Mouse (Mus musculus) lung, embryonic 14.5 days (tissue): Measurements from ENCODE around the gene Brk1. TPM values are rescaled to one million over a fixed set of nuclear protein-coding genes. Genes with fewer than 3 reads are reported as not detected.
A peak's percentile ranks its signal among the peaks of the same experiment; 100 is the strongest.

Experiments used
- ATAC-seq: fragments of 200-750 bp; cut with Nextera tagmentation; 2 replicates; pipeline ENCODE4 v1.8.0; 2017; ENCODE audit warnings: mild to moderate bottlenecking, moderate TSS enrichment, moderate library complexity; ENCODE audit not compliant: insufficient read depth
- DNase-seq: peaks from one replicate; pipeline ENCODE4 v3.0.0-alpha.2; 2015
- H3K27ac ChIP-seq: fragments of 300-500 bp; sonication (generic); 2 replicates; pipeline ENCODE4 v1.5.1; 2014; ENCODE audit warnings: low read depth, mild to moderate bottlenecking, moderate library complexity
- H3K27me3 ChIP-seq: fragments of 300-500 bp; sonication (generic); 2 replicates; pipeline ENCODE4 v1.6.1; 2014; ENCODE audit warnings: low read length, control low read depth; ENCODE audit not compliant: insufficient read depth
- H3K36me3 ChIP-seq: fragments of 300-500 bp; sonication (generic); 2 replicates; pipeline ENCODE4 v1.6.1; 2014; ENCODE audit warnings: control low read depth; ENCODE audit not compliant: insufficient read depth
- H3K4me1 ChIP-seq: fragments of 300-500 bp; sonication (generic); 2 replicates; pipeline ENCODE4 v1.6.1; 2014; ENCODE audit warnings: antibody characterized with exemption, control low read depth; ENCODE audit not compliant: insufficient read depth
- H3K4me2 ChIP-seq: fragments of 300-500 bp; sonication (generic); 2 replicates; pipeline ENCODE4 v1.6.1; 2014; ENCODE audit warnings: mild to moderate bottlenecking
- H3K4me3 ChIP-seq: fragments of 300-500 bp; sonication (generic); 2 replicates; pipeline ENCODE4 v1.5.1; 2014; ENCODE audit warnings: low read depth, low read length
- H3K9ac ChIP-seq: fragments of 300-500 bp; sonication (generic); 2 replicates; pipeline ENCODE4 v1.6.1; 2014
- H3K9me3 ChIP-seq: fragments of 300-500 bp; sonication (generic); 2 replicates; pipeline ENCODE4 v1.6.1; 2016; ENCODE audit warnings: low read depth, low read length, control low read depth
- CTCF ChIP-seq: IDR thresholded peaks from 2 replicates; pipeline ENCODE4 v1.5.1; 2016; ENCODE audit warnings: antibody characterized with exemption, low read depth
- WGBS: fragments of 180-500 bp; shearing (Covaris S2); extraction: QIAGEN DNeasy Blood & Tissue Kit; methylation state at CpG from one replicate; pipeline ENCODE4 v1.1.7; 2014; 5-methylcytosine and 5-hydroxymethylcytosine counted together
- polyA plus RNA-seq: library from polyadenylated mRNA; unstranded; fragments of >200 nt; fragmentation: Nextera tagmentation; extraction: Ambion mirVana; gene quantifications from 2 replicates; pipeline ENCODE4 v1.2.1, GENCODE M21; 2014

The Brk1 gene
- 227 and 239 TPM in 2 replicates for polyA plus RNA-seq

- TF ChIP-seq CTCF, result peak; percentile 63; the same call in 1 of the 2 replicates
- peak within 1 kb of the TSS; percentile 94 for H3K4me3 ChIP-seq
- H3K36me3 ChIP-seq, result peaks cover 4% of the 10 kb centered on the region; the same call in 1 of the 2 replicates
- H3K9ac ChIP-seq, result peak within 1 kb of the TSS; percentile 91
- peak; percentile 94 for ATAC-seq
- under 1% methylated on average over 65 of the region's 65 CpGs for WGBS
- H3K4me2 ChIP-seq, result peak within 1 kb of the TSS; percentile 91
- H3K4me1 ChIP-seq, result no peaks in the 10 kb centered on the region; the same call in 1 of the 2 replicates
- H3K9me3 ChIP-seq, result no peaks in the 10 kb centered on the region
- peak within 1 kb of the TSS; percentile 87 for H3K27ac ChIP-seq
- H3K27me3 ChIP-seq, result no peaks in the 10 kb centered on the region
- DNase-seq, result peak; percentile 95
Observed at GRCm38 (mm10) chr6:113604432-113605223, at the start of gene Brk1. TSS of gene Brk1 (plus strand) at chr6:113604772.

- WGBS, result 75% methylated on average over 6 of the region's 6 CpGs
- Histone ChIP-seq H3K9ac (no peak overlapping the region), H3K27ac (no peak overlapping the region), H3K9me3 (no peaks in the 10 kb centered on the region), H3K4me1 (no peaks in the 10 kb centered on the region), H3K4me3 (no peak overlapping the region), H3K27me3 (no peaks in the 10 kb centered on the region), H3K36me3 (peaks cover 36% of the 10 kb centered on the region), H3K4me2 (no peak overlapping the region)
- ATAC-seq (no peak), DNase-seq (no peak)
- TF ChIP-seq CTCF, result no peak
Observed at GRCm38 (mm10) chr6:113559736-113560135, 44.8 kb upstream of the Brk1 start.

GRCm38 (mm10) chr6:113564557-113564956, 40.0 kb upstream of the Brk1 start:
- H3K4me3 ChIP-seq, result no peak overlapping the region
- no peak for ATAC-seq
- H3K9ac ChIP-seq, result no peak overlapping the region
- no peaks in the 10 kb centered on the region for H3K27me3 ChIP-seq
- no peaks in the 10 kb centered on the region for H3K4me1 ChIP-seq
- WGBS, result 71% methylated on average over 1 of the region's 1 CpGs
- TF ChIP-seq CTCF, result no peak
- DNase-seq, result peak; percentile 71
- H3K4me2 ChIP-seq, result no peak overlapping the region
- peaks cover 47% of the 10 kb centered on the region; the same call in 1 of the 2 replicates for H3K36me3 ChIP-seq
- no peaks in the 10 kb centered on the region for H3K9me3 ChIP-seq
- no peak overlapping the region for H3K27ac ChIP-seq

- Histone ChIP-seq H3K9me3 (no peaks in the 10 kb centered on the region), H3K4me3 (no peak overlapping the region), H3K9ac (no peak overlapping the region), H3K27ac (no peak overlapping the region), H3K27me3 (no peaks in the 10 kb centered on the region), H3K4me2 (no peak overlapping the region), H3K4me1 (no peaks in the 10 kb centered on the region), H3K36me3 (peaks cover 32% of the 10 kb centered on the region; the same call in 1 of the 2 replicates)
- WGBS, result 93% methylated on average over 6 of the region's 6 CpGs
- TF ChIP-seq CTCF, result no peak
- DNase-seq, result no peak
- no peak for ATAC-seq
Observed at GRCm38 (mm10) chr6:113576044-113576443, 28.5 kb upstream of the Brk1 start.

GRCm38 (mm10) chr6:113579306-113579705, 25.3 kb upstream of the Brk1 start:
- TF ChIP-seq CTCF, result no peak
- 89% methylated on average over 3 of the region's 3 CpGs for WGBS
- ATAC-seq, result no peak

GRCm38 (mm10) chr6:113583023-113583422, 21.5 kb upstream of the Brk1 start:
- no peak overlapping the region for H3K27ac ChIP-seq
- H3K9me3 ChIP-seq, result no peaks in the 10 kb centered on the region
- H3K36me3 ChIP-seq, result peaks cover 11% of the 10 kb centered on the region; the same call in 1 of the 2 replicates
- H3K4me1 ChIP-seq, result no peaks in the 10 kb centered on the region
- no peaks in the 10 kb centered on the region for H3K27me3 ChIP-seq
- TF ChIP-seq CTCF, result no peak
- 86% methylated on average over 4 of the region's 4 CpGs for WGBS
- no peak overlapping the region for H3K4me2 ChIP-seq
- H3K4me3 ChIP-seq, result no peak overlapping the region
- ATAC-seq, result no peak
- DNase-seq, result no peak
- H3K9ac ChIP-seq, result no peak overlapping the region

More at GRCm38 (mm10) chr6:113579306-113579705, 25.3 kb upstream of the Brk1 start:
- H3K4me3 ChIP-seq, result no peak overlapping the region
- H3K27ac ChIP-seq, result no peak overlapping the region
- no peak for DNase-seq
- H3K4me2 ChIP-seq, result no peak overlapping the region
- no peak overlapping the region for H3K9ac ChIP-seq
- H3K27me3 ChIP-seq, result no peaks in the 10 kb centered on the region
- peaks cover 15% of the 10 kb centered on the region; the same call in 1 of the 2 replicates for H3K36me3 ChIP-seq
- H3K9me3 ChIP-seq, result no peaks in the 10 kb centered on the region
- no peaks in the 10 kb centered on the region for H3K4me1 ChIP-seq

GRCm38 (mm10) chr6:113585065-113585464, 19.5 kb upstream of the Brk1 start:
- ATAC-seq, result no peak
- TF ChIP-seq CTCF, result no peak
- no peaks in the 10 kb centered on the region for H3K27me3 ChIP-seq
- H3K27ac ChIP-seq, result no peak overlapping the region
- 90% methylated on average over 5 of the region's 5 CpGs for WGBS
- DNase-seq, result no peak
- peaks cover 8% of the 10 kb centered on the region; the same call in 1 of the 2 replicates for H3K36me3 ChIP-seq
- no peak overlapping the region for H3K9ac ChIP-seq
- no peak overlapping the region for H3K4me3 ChIP-seq
- no peak overlapping the region for H3K4me2 ChIP-seq
- H3K4me1 ChIP-seq, result no peaks in the 10 kb centered on the region
- no peaks in the 10 kb centered on the region for H3K9me3 ChIP-seq
